ENCODE assay signal across 8 mouse cellular contexts in genomic region chr7:127875627-127876001, GRCm38 (mm10). TPM values are rescaled to one million over a fixed set of nuclear protein-coding genes. Genes with fewer than 3 reads are reported as not detected.
DNase-seq lines count a peak whose midpoint lies in the region; ATAC-seq and TF ChIP-seq lines count a peak whose summit lies in the region.

No protein-coding gene starts in this region.

- peak; percentile 79 for DNase-seq in 3T3-L1 (ENCODE audit: low read depth, low spot score)
- peak; percentile 93 to 96 for DNase-seq in adrenal gland, postnatal 36 days
- peak; percentile 95 for DNase-seq in heart, adult 18-20 months
- peak; percentile 91 for DNase-seq in kidney, adult 18-20 months
- DNase-seq in limb, embryonic 11.5 days (ENCODE audit: low spot score): peak; percentile 98

- no peaks in the 10 kb centered on the region for H3K9me3 ChIP-seq in embryonic facial prominence, embryonic 12.5 days
- no peaks in the 10 kb centered on the region for H3K9me3 ChIP-seq in limb, embryonic 11.5 days (ENCODE audit: control insufficient read depth, low read length)
- H3K9me3 ChIP-seq in midbrain, embryonic 13.5 days: no peaks in the 10 kb centered on the region

- peak overlapping the region; percentile 95 for H3K9ac ChIP-seq in embryonic facial prominence, embryonic 12.5 days
- H3K9ac ChIP-seq in limb, embryonic 11.5 days (ENCODE audit: low read length): peak overlapping the region; percentile 99
- H3K9ac ChIP-seq in midbrain, embryonic 13.5 days (replicated peaks): peak overlapping the region; percentile 91

- peak overlapping the region; percentile 87 for H3K4me2 ChIP-seq in embryonic facial prominence, embryonic 12.5 days (replicated peaks)
- H3K4me2 ChIP-seq in limb, embryonic 11.5 days (ENCODE audit: low read depth, severe bottlenecking): peak overlapping the region; percentile 72
- H3K4me2 ChIP-seq in midbrain, embryonic 13.5 days (replicated peaks): peak overlapping the region; percentile 90

- ATAC-seq in embryonic facial prominence, embryonic 12.5 days (ENCODE audit: insufficient number of reproducible peaks, insufficient read depth, low FRiP score, low TSS enrichment): peak; percentile 95
- peak; percentile 93 for ATAC-seq in limb, embryonic 11.5 days (ENCODE audit: insufficient number of reproducible peaks, low FRiP score, low TSS enrichment, low read depth)
- ATAC-seq in midbrain, embryonic 13.5 days: peak; percentile 97

- TF ChIP-seq CTCF in small intestine, adult 2 months (IDR thresholded peaks at IDR 0.05; ENCODE audit: extremely low read depth, insufficient read length, insufficient replicate concordance, low read depth, low read length): no peak

- no peaks in the 10 kb centered on the region for H3K27me3 ChIP-seq in embryonic facial prominence, embryonic 12.5 days
- no peaks in the 10 kb centered on the region for H3K27me3 ChIP-seq in limb, embryonic 11.5 days (ENCODE audit: control insufficient read depth, insufficient read depth, low read length)
- no peaks in the 10 kb centered on the region for H3K27me3 ChIP-seq in midbrain, embryonic 13.5 days
- no peaks in the 10 kb centered on the region for H3K27me3 ChIP-seq in small intestine, adult 2 months (ENCODE audit: control insufficient read depth, insufficient read depth, low read length)

- no peak for TF ChIP-seq POLR2A in small intestine, adult 2 months (IDR thresholded peaks at IDR 0.05; ENCODE audit: low read depth, low read length)

- peak overlapping the region; percentile 99 for H3K27ac ChIP-seq in embryonic facial prominence, embryonic 12.5 days
- peak overlapping the region; percentile 96 for H3K27ac ChIP-seq in limb, embryonic 11.5 days (replicated peaks; ENCODE audit: low read depth, low read length)
- H3K27ac ChIP-seq in midbrain, embryonic 13.5 days: peak overlapping the region; percentile 99
- H3K27ac ChIP-seq in small intestine, adult 2 months (ENCODE audit: insufficient read depth, low read depth, low read length): peak overlapping the region; percentile 78

- H3K4me1 ChIP-seq in embryonic facial prominence, embryonic 12.5 days: peaks cover 23% of the 10 kb centered on the region
- peaks cover 11% of the 10 kb centered on the region for H3K4me1 ChIP-seq in limb, embryonic 11.5 days (ENCODE audit: control insufficient read depth, insufficient read depth, low read length)
- peaks cover 39% of the 10 kb centered on the region for H3K4me1 ChIP-seq in midbrain, embryonic 13.5 days (replicated peaks)
- H3K4me1 ChIP-seq in small intestine, adult 2 months (ENCODE audit: control insufficient read depth, insufficient read depth, insufficient read length, low read length): peaks cover 2% of the 10 kb centered on the region

- H3K4me3 ChIP-seq in embryonic facial prominence, embryonic 12.5 days: peak overlapping the region; percentile 93
- peak overlapping the region; percentile 73 for H3K4me3 ChIP-seq in limb, embryonic 11.5 days (ENCODE audit: low read depth, low read length)
- peak overlapping the region; percentile 98 for H3K4me3 ChIP-seq in midbrain, embryonic 13.5 days (replicated peaks)
- H3K4me3 ChIP-seq in small intestine, adult 2 months (ENCODE audit: low read depth, low read length): peak overlapping the region; percentile 77

- H3K36me3 ChIP-seq in embryonic facial prominence, embryonic 12.5 days: peaks cover 45% of the 10 kb centered on the region
- H3K36me3 ChIP-seq in limb, embryonic 11.5 days (ENCODE audit: control insufficient read depth, insufficient read depth, low read length): peaks cover 32% of the 10 kb centered on the region
- peaks cover 48% of the 10 kb centered on the region for H3K36me3 ChIP-seq in midbrain, embryonic 13.5 days
- peaks cover 21% of the 10 kb centered on the region for H3K36me3 ChIP-seq in small intestine, adult 2 months (ENCODE audit: control insufficient read depth, insufficient read depth, low read length)

- WGBS in embryonic facial prominence, embryonic 12.5 days: 0% methylated on average over 42 of the region's 43 CpGs
- 0% methylated on average over 33 of the region's 43 CpGs for WGBS in limb, embryonic 11.5 days
- WGBS in midbrain, embryonic 13.5 days: under 1% methylated on average over 42 of the region's 43 CpGs
- WGBS in small intestine, adult 2 months: under 1% methylated on average over 43 of the region's 43 CpGs

RNA-seq across cellular contexts. Expression of gene Zfp646, which starts 0.4 kb away (rescaled TPM):
- 10 to 100 TPM; 30.0 to 31.2 TPM for total RNA-seq in adrenal gland, postnatal 36 days (2021)
- polyA plus RNA-seq in embryonic facial prominence, embryonic 12.5 days (2016; fragmentation: Nextera tagmentation; extraction: Ambion mirVana): 15.6 and 16.2 TPM in 2 replicates
- total RNA-seq in heart, adult 18-20 months (2021): 10 to 100 TPM; 16.7 to 17.9 TPM
- polyA plus RNA-seq in limb, embryonic 11.5 days (2014; fragmentation: Nextera tagmentation; extraction: Ambion mirVana): 15.8 and 21.2 TPM in 2 replicates
- polyA plus RNA-seq in midbrain, embryonic 13.5 days (2015; fragmentation: Nextera tagmentation; extraction: Ambion mirVana): 13.6 and 16.0 TPM in 2 replicates
- 8.0 and 13.6 TPM in 2 replicates for polyA plus RNA-seq in small intestine, adult 2 months (2012; rRNA removed)

RNA-seq across cellular contexts. Expression of gene Zfp668, which starts 1.0 kb away (rescaled TPM):
- total RNA-seq in adrenal gland, postnatal 36 days (2021): 1 to 10 TPM; 6.3 to 7.7 TPM
- polyA plus RNA-seq in embryonic facial prominence, embryonic 12.5 days (2016; fragmentation: Nextera tagmentation; extraction: Ambion mirVana): 31.8 and 32.9 TPM in 2 replicates
- total RNA-seq in heart, adult 18-20 months (2021): 1 to 10 TPM; 3.4 to 4.1 TPM
- polyA plus RNA-seq in limb, embryonic 11.5 days (2014; fragmentation: Nextera tagmentation; extraction: Ambion mirVana): 27.7 and 28.9 TPM in 2 replicates
- polyA plus RNA-seq in midbrain, embryonic 13.5 days (2015; fragmentation: Nextera tagmentation; extraction: Ambion mirVana): 41.9 and 45.6 TPM in 2 replicates
- 3.7 and 7.1 TPM in 2 replicates for polyA plus RNA-seq in small intestine, adult 2 months (2012; rRNA removed)

RNA-seq across cellular contexts. Expression of gene Prss53, which starts 15.2 kb away (rescaled TPM):
- 1 to 10 TPM in 1 of 2 experiments, under 1 TPM in 1; 0.49 to 1.7 TPM for total RNA-seq in adrenal gland, postnatal 36 days (2021)
- 1.2 and 1.3 TPM in 2 replicates for polyA plus RNA-seq in embryonic facial prominence, embryonic 12.5 days (2016; fragmentation: Nextera tagmentation; extraction: Ambion mirVana)
- 1 to 10 TPM in 1 of 2 experiments, under 1 TPM in 1; 0.52 to 1.3 TPM for total RNA-seq in heart, adult 18-20 months (2021)
- 0.85 and 0.92 TPM in 2 replicates for polyA plus RNA-seq in limb, embryonic 11.5 days (2014; fragmentation: Nextera tagmentation; extraction: Ambion mirVana)
- polyA plus RNA-seq in midbrain, embryonic 13.5 days (2015; fragmentation: Nextera tagmentation; extraction: Ambion mirVana): 0.53 and 1.0 TPM in 2 replicates
- polyA plus RNA-seq in small intestine, adult 2 months (2012; rRNA removed): 1.6 and 2.1 TPM in 2 replicates

RNA-seq across cellular contexts. Expression of gene Gm21974, which starts 19.6 kb away (rescaled TPM):
- total RNA-seq in adrenal gland, postnatal 36 days (2021): not detected
- not detected in 2 replicates for polyA plus RNA-seq in embryonic facial prominence, embryonic 12.5 days (2016; fragmentation: Nextera tagmentation; extraction: Ambion mirVana)
- total RNA-seq in heart, adult 18-20 months (2021): under 1 TPM in 1 of 2 experiments, not detected in 1; 0.27 TPM
- not detected in 2 replicates for polyA plus RNA-seq in limb, embryonic 11.5 days (2014; fragmentation: Nextera tagmentation; extraction: Ambion mirVana)
- polyA plus RNA-seq in midbrain, embryonic 13.5 days (2015; fragmentation: Nextera tagmentation; extraction: Ambion mirVana): not detected in 2 replicates
- polyA plus RNA-seq in small intestine, adult 2 months (2012; rRNA removed): not detected in 2 replicates

RNA-seq across cellular contexts. Expression of gene Vkorc1, which starts 19.8 kb away (rescaled TPM):
- total RNA-seq in adrenal gland, postnatal 36 days (2021): 10 to 100 TPM; 61.5 to 65.8 TPM
- polyA plus RNA-seq in embryonic facial prominence, embryonic 12.5 days (2016; fragmentation: Nextera tagmentation; extraction: Ambion mirVana): 88.6 and 93.5 TPM in 2 replicates
- 10 to 100 TPM; 19.3 to 20.8 TPM for total RNA-seq in heart, adult 18-20 months (2021)
- polyA plus RNA-seq in limb, embryonic 11.5 days (2014; fragmentation: Nextera tagmentation; extraction: Ambion mirVana): 63.1 and 66.6 TPM in 2 replicates
- 51.9 and 54.9 TPM in 2 replicates for polyA plus RNA-seq in midbrain, embryonic 13.5 days (2015; fragmentation: Nextera tagmentation; extraction: Ambion mirVana)
- 94.3 and 97.7 TPM in 2 replicates for polyA plus RNA-seq in small intestine, adult 2 months (2012; rRNA removed)

Comparison
In these comparisons a context has a peak if more than half of its experiments do, and no peak if none do; other contexts are left out.
1. Peak in every context shown above with its lines: DNase-seq, ATAC-seq, H3K4me3 ChIP-seq and H3K27ac ChIP-seq.